Mouse (Mus musculus): ENCODE results near the gene Cherp. TPM values are rescaled to one million over a fixed set of nuclear protein-coding genes. Genes with fewer than 3 reads are reported as not detected.

Cherp gene
- polyA plus RNA-seq, 1 experiment, result 146 TPM

DNA sequence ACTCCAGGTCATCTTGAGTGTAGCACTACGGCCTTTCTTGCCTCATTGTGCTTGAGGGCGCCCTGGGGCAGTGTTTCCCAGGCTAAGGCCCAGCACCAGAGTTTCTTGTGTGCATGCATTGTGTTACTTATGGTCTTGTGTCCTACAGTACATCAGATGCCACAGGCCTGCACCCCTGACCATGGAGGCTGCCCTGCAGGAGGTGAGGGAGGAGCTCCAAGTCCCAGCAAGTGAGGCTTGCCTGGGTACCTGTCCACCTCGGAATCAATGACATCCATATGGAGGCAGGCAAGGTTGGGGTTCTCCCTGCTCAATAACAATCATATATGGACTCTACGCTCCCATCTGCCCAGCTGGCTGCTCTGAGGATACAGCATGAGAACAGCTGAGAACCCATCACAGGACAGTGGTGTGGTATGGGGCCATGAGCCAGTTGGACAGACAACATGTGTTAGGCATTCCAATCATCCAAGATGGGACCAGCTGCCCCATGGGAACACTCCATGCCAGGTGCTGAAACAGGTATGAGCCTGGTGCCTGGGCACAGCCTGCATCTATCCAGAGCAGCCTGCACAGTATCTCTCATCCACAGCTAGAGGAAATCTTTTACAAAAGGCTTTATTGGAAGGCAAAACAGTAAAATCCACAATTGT lies 15.0 kb downstream of the Cherp start:
- no peak for DNase-seq
- peaks cover 57% of the 10 kb centered on the region for H3K36me3 ChIP-seq (ENCODE audit: control insufficient read depth, insufficient read depth, low read length)
- no peak overlapping the region for H3K27ac ChIP-seq (ENCODE audit: control insufficient read depth, insufficient read depth, low read length)
- no peak overlapping the region for H3K4me3 ChIP-seq (ENCODE audit: control insufficient read depth, insufficient read depth, low read length)
- H3K27me3 ChIP-seq (ENCODE audit: control insufficient read depth, insufficient read depth, low read length), result no peaks in the 10 kb centered on the region
- WGBS, result 97% methylated on average over 4 of the region's 4 CpGs
- no peaks in the 10 kb centered on the region for H3K4me1 ChIP-seq (replicated peaks; ENCODE audit: control insufficient read depth, insufficient read depth, low read length)
- TF ChIP-seq CTCF (IDR thresholded peaks at IDR 0.05; ENCODE audit: borderline replicate concordance, control insufficient read depth, extremely low read depth, insufficient read depth, low read length, poor library complexity) (no peak), POLR2A (IDR thresholded peaks at IDR 0.05; ENCODE audit: control insufficient read depth, extremely low read depth, insufficient read depth, low read length, poor library complexity) (no peak)

DNA sequence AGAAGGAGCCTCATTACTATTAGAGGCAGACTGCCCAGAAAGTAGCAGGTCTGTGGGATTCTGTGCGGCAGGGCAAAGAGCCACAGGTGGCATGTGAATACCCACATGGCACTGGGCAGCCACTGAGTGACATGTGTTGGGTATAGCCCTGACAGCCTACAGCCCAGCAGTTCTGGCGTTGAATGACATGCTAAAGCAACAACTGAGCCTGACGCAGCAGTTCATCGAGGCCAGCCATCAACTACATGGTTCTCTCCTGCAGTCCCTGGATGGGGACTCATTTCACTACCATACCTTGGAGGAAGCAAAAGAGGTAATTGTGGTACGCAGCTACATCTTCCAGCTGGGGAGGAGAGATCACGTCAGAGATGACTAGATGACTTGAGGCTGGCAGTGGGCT lies 16.6 kb downstream of the Cherp start:
- TF ChIP-seq POLR2A (IDR thresholded peaks at IDR 0.05; ENCODE audit: control insufficient read depth, extremely low read depth, insufficient read depth, low read length, poor library complexity), result no peak
- no peak for TF ChIP-seq CTCF (IDR thresholded peaks at IDR 0.05; ENCODE audit: borderline replicate concordance, control insufficient read depth, extremely low read depth, insufficient read depth, low read length, poor library complexity)
- H3K4me3 ChIP-seq (ENCODE audit: control insufficient read depth, insufficient read depth, low read length), result no peak overlapping the region
- WGBS, result 96% methylated on average over 6 of the region's 6 CpGs
- no peak for DNase-seq
- peaks cover 41% of the 10 kb centered on the region for H3K36me3 ChIP-seq (ENCODE audit: control insufficient read depth, insufficient read depth, low read length)
- no peaks in the 10 kb centered on the region for H3K27me3 ChIP-seq (ENCODE audit: control insufficient read depth, insufficient read depth, low read length)
- H3K27ac ChIP-seq (ENCODE audit: control insufficient read depth, insufficient read depth, low read length), result no peak overlapping the region
- no peaks in the 10 kb centered on the region for H3K4me1 ChIP-seq (replicated peaks; ENCODE audit: control insufficient read depth, insufficient read depth, low read length)

DNA sequence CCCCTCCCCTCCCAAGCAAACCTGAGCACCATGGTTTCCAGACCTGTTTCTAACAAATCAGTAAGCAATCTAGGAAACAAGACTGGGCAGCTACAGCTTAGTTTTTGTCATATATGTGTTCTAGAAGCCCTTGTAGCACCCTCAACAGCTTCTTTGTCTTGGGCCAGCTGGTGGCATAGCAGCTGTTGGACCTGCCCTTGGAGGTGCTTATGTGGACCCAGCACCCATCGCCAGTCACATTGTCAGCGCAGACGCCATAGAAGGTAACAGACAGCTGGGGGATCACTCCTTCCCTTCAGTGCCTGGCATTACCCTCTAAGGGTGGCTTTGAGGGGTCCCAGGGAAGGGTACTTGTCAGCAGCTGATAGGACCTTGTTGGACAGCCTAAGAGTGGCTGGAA lies 17.2 kb downstream of the Cherp start:
- WGBS, result 96% methylated on average over 3 of the region's 3 CpGs
- H3K4me3 ChIP-seq (ENCODE audit: control insufficient read depth, insufficient read depth, low read length), result no peak overlapping the region
- no peaks in the 10 kb centered on the region for H3K27me3 ChIP-seq (ENCODE audit: control insufficient read depth, insufficient read depth, low read length)
- H3K36me3 ChIP-seq (ENCODE audit: control insufficient read depth, insufficient read depth, low read length), result peaks cover 35% of the 10 kb centered on the region
- no peak overlapping the region for H3K27ac ChIP-seq (ENCODE audit: control insufficient read depth, insufficient read depth, low read length)
- DNase-seq, result no peak
- no peak for TF ChIP-seq CTCF (IDR thresholded peaks at IDR 0.05; ENCODE audit: borderline replicate concordance, control insufficient read depth, extremely low read depth, insufficient read depth, low read length, poor library complexity)
- TF ChIP-seq POLR2A (IDR thresholded peaks at IDR 0.05; ENCODE audit: control insufficient read depth, extremely low read depth, insufficient read depth, low read length, poor library complexity), result no peak
- H3K4me1 ChIP-seq (replicated peaks; ENCODE audit: control insufficient read depth, insufficient read depth, low read length), result no peaks in the 10 kb centered on the region

DNA sequence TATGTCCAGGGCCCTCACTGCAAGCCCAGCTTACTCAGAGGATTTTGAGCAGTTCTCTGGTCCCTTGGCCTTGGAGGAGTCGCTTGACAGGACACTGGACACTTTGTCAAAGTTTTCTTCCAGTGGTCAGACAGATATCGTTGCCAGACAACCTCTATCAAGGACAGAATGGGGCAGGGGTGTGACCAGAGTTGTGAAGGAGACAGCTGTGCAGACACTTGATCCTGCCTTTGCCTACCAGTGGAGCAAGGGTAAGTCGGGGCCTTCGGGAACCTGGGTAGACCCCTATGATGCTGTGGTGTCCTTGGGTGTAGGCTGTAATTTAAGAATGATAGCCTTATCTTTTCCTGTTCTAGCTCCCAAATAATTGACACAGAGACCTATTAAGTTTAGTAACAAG lies 19.7 kb downstream of the Cherp start:
- Histone ChIP-seq H3K4me1 (replicated peaks; ENCODE audit: control insufficient read depth, insufficient read depth, low read length) (no peaks in the 10 kb centered on the region), H3K36me3 (ENCODE audit: control insufficient read depth, insufficient read depth, low read length) (peaks cover 11% of the 10 kb centered on the region), H3K27me3 (ENCODE audit: control insufficient read depth, insufficient read depth, low read length) (no peaks in the 10 kb centered on the region), H3K27ac (ENCODE audit: control insufficient read depth, insufficient read depth, low read length) (no peak overlapping the region), H3K4me3 (ENCODE audit: control insufficient read depth, insufficient read depth, low read length) (no peak overlapping the region)
- no peak for TF ChIP-seq CTCF (IDR thresholded peaks at IDR 0.05; ENCODE audit: borderline replicate concordance, control insufficient read depth, extremely low read depth, insufficient read depth, low read length, poor library complexity)
- no peak for TF ChIP-seq POLR2A (IDR thresholded peaks at IDR 0.05; ENCODE audit: control insufficient read depth, extremely low read depth, insufficient read depth, low read length, poor library complexity)
- WGBS, result 94% methylated on average over 4 of the region's 4 CpGs
- DNase-seq, result no peak

DNA sequence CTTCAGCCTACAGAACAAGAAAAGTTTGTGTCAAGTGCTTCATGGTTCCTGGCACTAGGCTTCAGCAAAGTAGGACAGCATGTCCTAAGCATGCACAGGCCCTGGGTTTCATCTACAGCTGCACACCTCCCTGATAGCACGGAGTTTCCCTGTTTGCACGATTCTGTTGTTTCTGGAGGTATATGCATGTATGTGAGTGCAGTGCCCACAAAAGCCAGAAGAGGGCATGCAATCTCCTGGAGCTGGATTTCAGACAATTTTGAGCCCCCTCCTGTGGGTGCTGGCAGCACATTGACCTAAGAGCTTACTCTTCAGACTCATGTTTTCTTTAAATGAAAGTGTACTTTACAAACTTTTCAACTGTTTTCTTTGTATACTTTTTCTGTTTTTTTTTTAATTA lies 21.1 kb downstream of the Cherp start:
- no peaks in the 10 kb centered on the region for H3K27me3 ChIP-seq (ENCODE audit: control insufficient read depth, insufficient read depth, low read length)
- TF ChIP-seq CTCF (IDR thresholded peaks at IDR 0.05; ENCODE audit: borderline replicate concordance, control insufficient read depth, extremely low read depth, insufficient read depth, low read length, poor library complexity) (no peak), POLR2A (IDR thresholded peaks at IDR 0.05; ENCODE audit: control insufficient read depth, extremely low read depth, insufficient read depth, low read length, poor library complexity) (no peak)
- no peaks in the 10 kb centered on the region for H3K4me1 ChIP-seq (replicated peaks; ENCODE audit: control insufficient read depth, insufficient read depth, low read length)
- DNase-seq, result no peak
- H3K36me3 ChIP-seq (ENCODE audit: control insufficient read depth, insufficient read depth, low read length), result peaks cover 12% of the 10 kb centered on the region
- H3K27ac ChIP-seq (ENCODE audit: control insufficient read depth, insufficient read depth, low read length), result no peak overlapping the region
- no peak overlapping the region for H3K4me3 ChIP-seq (ENCODE audit: control insufficient read depth, insufficient read depth, low read length)
- WGBS, result 95% methylated on average over 2 of the region's 2 CpGs

DNA sequence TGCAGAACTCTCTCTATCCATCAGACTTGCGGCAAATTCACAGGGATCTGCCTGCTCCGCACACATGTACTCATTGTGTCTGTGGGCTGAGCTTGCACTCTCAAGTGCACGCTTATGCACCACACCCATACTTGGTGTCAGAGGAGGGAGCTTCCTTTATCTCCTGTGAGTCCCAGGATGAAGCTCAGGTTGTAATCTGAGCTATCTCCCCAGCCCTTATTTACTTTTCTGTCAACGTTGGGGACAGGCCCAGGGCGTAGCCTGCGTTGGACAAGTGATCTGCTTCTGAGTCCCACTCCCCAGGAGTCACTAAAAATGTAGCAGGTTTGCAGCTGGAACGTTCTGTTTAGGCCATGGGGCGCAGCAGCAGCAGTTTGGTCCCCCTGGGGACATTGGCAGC lies 23.5 kb downstream of the Cherp start:
- Histone ChIP-seq H3K27ac (ENCODE audit: control insufficient read depth, insufficient read depth, low read length) (no peak overlapping the region), H3K4me1 (replicated peaks; ENCODE audit: control insufficient read depth, insufficient read depth, low read length) (no peaks in the 10 kb centered on the region), H3K27me3 (ENCODE audit: control insufficient read depth, insufficient read depth, low read length) (no peaks in the 10 kb centered on the region), H3K4me3 (ENCODE audit: control insufficient read depth, insufficient read depth, low read length) (no peak overlapping the region), H3K36me3 (ENCODE audit: control insufficient read depth, insufficient read depth, low read length) (peaks cover 7% of the 10 kb centered on the region; the same call in 1 of the 2 replicates)
- TF ChIP-seq POLR2A (IDR thresholded peaks at IDR 0.05; ENCODE audit: control insufficient read depth, extremely low read depth, insufficient read depth, low read length, poor library complexity) (no peak), CTCF (IDR thresholded peaks at IDR 0.05; ENCODE audit: borderline replicate concordance, control insufficient read depth, extremely low read depth, insufficient read depth, low read length, poor library complexity) (no peak)
- WGBS, result 96% methylated on average over 8 of the region's 8 CpGs
- no peak for DNase-seq

DNA sequence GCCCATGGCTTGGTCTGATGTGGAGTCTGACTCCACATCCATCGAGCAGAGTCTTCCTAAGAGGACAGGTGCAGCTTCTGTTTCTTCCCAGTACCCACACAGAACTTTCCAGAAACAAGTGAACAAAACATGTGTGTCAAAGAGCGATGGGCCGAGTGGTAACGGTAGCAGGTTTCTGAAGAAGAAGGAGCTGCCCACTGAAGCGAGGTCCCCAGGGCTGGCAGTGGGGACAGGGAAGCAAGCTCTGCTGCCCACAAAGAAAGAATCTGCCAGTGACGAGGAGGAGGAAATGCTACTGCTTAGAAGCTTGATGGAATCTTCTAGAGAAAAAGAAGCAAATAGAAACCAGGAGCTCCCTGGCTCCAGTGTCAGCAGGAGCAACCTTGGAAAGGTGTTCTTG lies 30.0 kb downstream of the Cherp start:
- no peak overlapping the region for H3K27ac ChIP-seq (ENCODE audit: control insufficient read depth, insufficient read depth, low read length)
- no peak for DNase-seq
- H3K36me3 ChIP-seq (ENCODE audit: control insufficient read depth, insufficient read depth, low read length), result peaks cover 7% of the 10 kb centered on the region; the same call in 1 of the 2 replicates
- no peak overlapping the region for H3K4me3 ChIP-seq (ENCODE audit: control insufficient read depth, insufficient read depth, low read length)
- no peak for TF ChIP-seq POLR2A (IDR thresholded peaks at IDR 0.05; ENCODE audit: control insufficient read depth, extremely low read depth, insufficient read depth, low read length, poor library complexity)
- no peak for TF ChIP-seq CTCF (IDR thresholded peaks at IDR 0.05; ENCODE audit: borderline replicate concordance, control insufficient read depth, extremely low read depth, insufficient read depth, low read length, poor library complexity)
- no peaks in the 10 kb centered on the region for H3K27me3 ChIP-seq (ENCODE audit: control insufficient read depth, insufficient read depth, low read length)
- H3K4me1 ChIP-seq (replicated peaks; ENCODE audit: control insufficient read depth, insufficient read depth, low read length), result peaks cover 9% of the 10 kb centered on the region
- 88% methylated on average over 6 of the region's 6 CpGs for WGBS
